Mouse (Mus musculus) lung, embryonic 15.5 days (tissue): Measurements from ENCODE around the gene Ints7. TPM values are rescaled to one million over a fixed set of nuclear protein-coding genes. Genes with fewer than 3 reads are reported as not detected.

Experiments
- ATAC-seq: fragments of 200-750 bp; cut with Nextera tagmentation; 2 replicates; pipeline ENCODE4 v1.8.0; 2017; ENCODE audit warnings: moderate number of reproducible peaks, borderline replicate concordance; ENCODE audit not compliant: low FRiP score, low TSS enrichment; ENCODE audit errors: extremely low read depth
- H3K27ac ChIP-seq: fragments of 300-500 bp; sonication (generic); 2 replicates; pipeline ENCODE4 v1.5.1; 2015; ENCODE audit warnings: moderate library complexity, mild to moderate bottlenecking, inconsistent platforms
- H3K27me3 ChIP-seq: fragments of 300-500 bp; sonication (generic); 2 replicates; pipeline ENCODE4 v1.6.1; 2015; ENCODE audit warnings: inconsistent platforms
- H3K36me3 ChIP-seq: fragments of 300-500 bp; sonication (generic); 2 replicates; pipeline ENCODE4 v1.6.1; 2015; ENCODE audit warnings: inconsistent platforms
- H3K4me1 ChIP-seq: fragments of 300-500 bp; sonication (generic); 2 replicates; pipeline ENCODE4 v1.6.1; 2015; ENCODE audit warnings: inconsistent platforms
- H3K4me2 ChIP-seq: fragments of 300-500 bp; sonication (generic); 2 replicates; pipeline ENCODE4 v1.6.1; 2015; ENCODE audit warnings: inconsistent platforms, mild to moderate bottlenecking, moderate library complexity
- H3K4me3 ChIP-seq: fragments of 300-500 bp; sonication (generic); 2 replicates; pipeline ENCODE4 v1.5.1; 2015; ENCODE audit warnings: mild to moderate bottlenecking, inconsistent platforms
- H3K9ac ChIP-seq: fragments of 300-500 bp; sonication (generic); 2 replicates; pipeline ENCODE4 v1.6.1; 2015; ENCODE audit warnings: inconsistent platforms
- H3K9me3 ChIP-seq: fragments of 300-500 bp; sonication (generic); 2 replicates; pipeline ENCODE4 v1.6.1; 2016; ENCODE audit warnings: inconsistent platforms
- WGBS: fragments of 180-500 bp; shearing (Covaris S2); methylation state at CpG from one replicate; pipeline ENCODE4 v1.1.7; 2015; 5-methylcytosine and 5-hydroxymethylcytosine counted together
- polyA plus RNA-seq: library from polyadenylated mRNA; unstranded; fragments of >200 nt; fragmentation: Nextera tagmentation; extraction: Ambion mirVana; gene quantifications from 2 replicates; pipeline ENCODE4 v1.2.1, GENCODE M21; 2015

The Ints7 gene
- polyA plus RNA-seq, 1 experiment from 2014 or later: 56.3 TPM

DNA sequence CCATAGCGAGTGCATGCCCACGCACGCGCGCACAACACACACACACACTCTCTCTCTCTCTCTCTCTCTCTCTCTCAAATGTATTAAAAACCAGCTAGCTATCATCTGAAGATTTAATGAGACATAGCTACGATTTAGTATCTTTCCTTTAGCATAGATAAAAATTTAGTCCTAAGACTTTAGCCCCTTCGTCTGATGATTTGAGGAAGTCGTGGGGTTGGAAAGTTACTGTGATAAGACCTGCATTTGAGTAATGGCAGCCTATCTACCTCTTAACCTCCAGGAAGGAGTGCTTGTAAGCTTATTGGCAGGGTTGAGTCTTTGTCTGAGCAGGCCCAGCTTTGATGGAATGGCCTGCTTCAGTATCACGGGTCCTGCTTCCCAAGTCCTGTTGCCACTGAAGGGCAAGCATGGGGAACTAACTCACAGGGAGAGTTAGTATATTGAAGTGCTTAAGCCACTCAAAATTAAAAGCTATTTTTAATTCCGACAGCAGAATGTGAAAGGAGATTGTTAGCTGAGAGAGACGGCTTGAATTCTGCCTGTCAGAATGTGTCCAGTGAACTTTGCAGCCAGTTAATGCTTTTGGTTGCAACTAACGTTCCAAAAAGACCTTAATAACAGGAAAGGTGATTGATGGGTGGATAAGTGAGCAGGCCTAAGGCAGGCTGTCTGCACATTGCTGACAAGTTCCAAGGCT lies 42.8 kb downstream of the Ints7 start:
- ATAC-seq: no peak
- H3K4me2 ChIP-seq: no peak overlapping the region
- H3K27ac ChIP-seq: no peak overlapping the region
- no peaks in the 10 kb centered on the region for H3K4me1 ChIP-seq
- H3K9ac ChIP-seq: no peak overlapping the region
- WGBS: 87% methylated on average over 12 of the region's 12 CpGs
- no peak overlapping the region for H3K4me3 ChIP-seq
- peaks cover 91% of the 10 kb centered on the region for H3K36me3 ChIP-seq
- H3K27me3 ChIP-seq: no peaks in the 10 kb centered on the region
- no peaks in the 10 kb centered on the region for H3K9me3 ChIP-seq

DNA sequence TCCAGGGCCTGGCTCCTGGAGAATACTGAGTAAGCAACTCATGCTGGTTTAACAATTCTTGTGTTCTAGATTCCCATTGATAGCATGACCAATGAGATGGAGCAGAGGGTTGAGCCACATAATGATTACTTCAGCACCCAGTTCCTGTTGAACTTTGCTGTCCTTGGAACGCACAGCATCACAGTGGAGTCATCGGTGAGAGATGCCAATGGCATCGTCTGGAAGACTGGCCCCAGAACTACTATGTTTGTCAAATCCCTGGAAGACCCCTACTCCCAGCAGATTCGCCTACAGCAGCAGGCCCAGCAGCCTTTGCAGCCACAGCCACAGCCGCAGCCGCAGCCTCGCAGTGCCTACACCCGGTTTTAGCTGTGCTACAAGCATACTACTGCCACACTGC lies 45.7 kb downstream of the Ints7 start:
- H3K4me2 ChIP-seq: no peak overlapping the region
- no peak overlapping the region for H3K9ac ChIP-seq
- peaks cover 68% of the 10 kb centered on the region for H3K36me3 ChIP-seq
- no peaks in the 10 kb centered on the region for H3K27me3 ChIP-seq
- WGBS: 94% methylated on average over 8 of the region's 8 CpGs
- no peaks in the 10 kb centered on the region for H3K9me3 ChIP-seq
- no peak for ATAC-seq
- peaks cover 6% of the 10 kb centered on the region; the same call in 1 of the 2 replicates for H3K4me1 ChIP-seq
- no peak overlapping the region for H3K27ac ChIP-seq
- H3K4me3 ChIP-seq: no peak overlapping the region

GRCm38 (mm10) chr1:191622801-191623200 lies 47.4 kb downstream of the Ints7 start:
- Histone ChIP-seq H3K9ac (no peak overlapping the region), H3K4me3 (no peak overlapping the region), H3K27me3 (no peaks in the 10 kb centered on the region), H3K9me3 (no peaks in the 10 kb centered on the region), H3K4me2 (no peak overlapping the region), H3K27ac (no peak overlapping the region), H3K4me1 (peaks cover 6% of the 10 kb centered on the region; the same call in 1 of the 2 replicates), H3K36me3 (peaks cover 52% of the 10 kb centered on the region)
- 88% methylated on average over 8 of the region's 8 CpGs for WGBS
- no peak for ATAC-seq

GRCm38 (mm10) chr1:191624492-191624891 lies 49.1 kb downstream of the Ints7 start:
- ATAC-seq: no peak

GRCm38 (mm10) chr1:191625026-191625425 lies 49.6 kb downstream of the Ints7 start:
- no peak for ATAC-seq

More at GRCm38 (mm10) chr1:191624492-191624891, 49.1 kb downstream of the Ints7 start:
- peaks cover 36% of the 10 kb centered on the region for H3K36me3 ChIP-seq
- H3K4me1 ChIP-seq: peaks cover 6% of the 10 kb centered on the region; the same call in 1 of the 2 replicates
- no peaks in the 10 kb centered on the region for H3K9me3 ChIP-seq
- H3K27ac ChIP-seq: no peak overlapping the region
- no peak overlapping the region for H3K9ac ChIP-seq
- no peak overlapping the region for H3K4me3 ChIP-seq
- no peak overlapping the region for H3K4me2 ChIP-seq
- H3K27me3 ChIP-seq: no peaks in the 10 kb centered on the region
- 56% methylated on average over 6 of the region's 6 CpGs for WGBS

GRCm38 (mm10) chr1:191625620-191626019 lies 50.2 kb downstream of the Ints7 start:
- WGBS: 20% methylated on average over 4 of the region's 4 CpGs
- H3K27me3 ChIP-seq: no peaks in the 10 kb centered on the region
- H3K36me3 ChIP-seq: peaks cover 25% of the 10 kb centered on the region
- no peak overlapping the region for H3K4me3 ChIP-seq
- ATAC-seq: no peak
- peaks cover 6% of the 10 kb centered on the region; the same call in 1 of the 2 replicates for H3K4me1 ChIP-seq
- no peaks in the 10 kb centered on the region for H3K9me3 ChIP-seq
- no peak overlapping the region for H3K4me2 ChIP-seq
- H3K9ac ChIP-seq: no peak overlapping the region
- no peak overlapping the region for H3K27ac ChIP-seq

More at GRCm38 (mm10) chr1:191625026-191625425, 49.6 kb downstream of the Ints7 start:
- WGBS: 30% methylated on average over 6 of the region's 6 CpGs
- Histone ChIP-seq H3K9ac (no peak overlapping the region), H3K4me3 (no peak overlapping the region), H3K27ac (no peak overlapping the region), H3K4me2 (no peak overlapping the region), H3K9me3 (no peaks in the 10 kb centered on the region), H3K27me3 (no peaks in the 10 kb centered on the region), H3K36me3 (peaks cover 31% of the 10 kb centered on the region), H3K4me1 (peaks cover 6% of the 10 kb centered on the region; the same call in 1 of the 2 replicates)

DNA sequence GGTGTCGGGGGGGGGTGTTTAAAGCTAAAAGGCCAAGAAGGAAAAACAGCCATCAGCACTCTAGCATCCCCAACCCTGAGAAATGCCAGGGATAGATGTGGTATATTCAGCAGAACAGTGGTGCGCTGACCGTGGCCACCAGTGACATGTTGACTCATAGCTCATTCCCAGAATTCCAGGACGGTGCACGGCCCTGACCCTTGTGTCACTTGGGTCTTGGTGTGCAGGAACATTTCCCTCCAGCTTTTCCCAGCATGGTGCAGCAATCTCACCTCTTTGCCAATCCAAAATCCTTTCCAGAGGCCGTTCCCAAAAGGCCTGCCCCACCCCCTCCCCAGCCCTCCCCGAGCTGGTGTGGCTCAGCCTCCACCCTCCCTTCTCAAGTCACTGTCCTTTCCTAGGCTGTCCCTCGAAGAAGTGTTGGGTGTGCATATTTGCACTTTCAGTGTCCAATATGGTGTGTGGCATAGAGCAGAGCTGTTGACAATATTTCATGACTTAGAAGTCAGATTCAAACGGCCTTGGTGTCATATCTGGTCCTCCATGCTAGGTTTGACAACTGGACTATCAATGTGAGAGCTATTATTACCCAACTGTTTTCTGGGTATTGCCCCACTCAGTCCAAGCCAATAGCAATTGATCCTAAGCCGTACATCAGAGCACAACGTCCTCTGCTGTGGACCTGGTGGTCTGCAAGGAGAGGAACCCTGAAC lies 53.2 kb downstream of the Ints7 start:
- no peaks in the 10 kb centered on the region for H3K36me3 ChIP-seq
- no peak overlapping the region for H3K4me3 ChIP-seq
- no peak overlapping the region for H3K9ac ChIP-seq
- no peak overlapping the region for H3K27ac ChIP-seq
- WGBS: 52% methylated on average over 11 of the region's 11 CpGs
- no peak overlapping the region for H3K4me2 ChIP-seq
- no peak for ATAC-seq
- H3K27me3 ChIP-seq: no peaks in the 10 kb centered on the region
- H3K4me1 ChIP-seq: peaks cover 6% of the 10 kb centered on the region; the same call in 1 of the 2 replicates
- no peaks in the 10 kb centered on the region for H3K9me3 ChIP-seq

- Histone ChIP-seq H3K27ac (no peak overlapping the region), H3K9me3 (no peaks in the 10 kb centered on the region), H3K27me3 (no peaks in the 10 kb centered on the region), H3K4me2 (no peak overlapping the region), H3K9ac (no peak overlapping the region), H3K4me3 (no peak overlapping the region), H3K36me3 (no peaks in the 10 kb centered on the region), H3K4me1 (peaks cover 6% of the 10 kb centered on the region; the same call in 1 of the 2 replicates)
- ATAC-seq: no peak
- WGBS: 76% methylated on average over 3 of the region's 3 CpGs
Observed at GRCm38 (mm10) chr1:191629170-191629636, 53.8 kb downstream of the Ints7 start.

DNA sequence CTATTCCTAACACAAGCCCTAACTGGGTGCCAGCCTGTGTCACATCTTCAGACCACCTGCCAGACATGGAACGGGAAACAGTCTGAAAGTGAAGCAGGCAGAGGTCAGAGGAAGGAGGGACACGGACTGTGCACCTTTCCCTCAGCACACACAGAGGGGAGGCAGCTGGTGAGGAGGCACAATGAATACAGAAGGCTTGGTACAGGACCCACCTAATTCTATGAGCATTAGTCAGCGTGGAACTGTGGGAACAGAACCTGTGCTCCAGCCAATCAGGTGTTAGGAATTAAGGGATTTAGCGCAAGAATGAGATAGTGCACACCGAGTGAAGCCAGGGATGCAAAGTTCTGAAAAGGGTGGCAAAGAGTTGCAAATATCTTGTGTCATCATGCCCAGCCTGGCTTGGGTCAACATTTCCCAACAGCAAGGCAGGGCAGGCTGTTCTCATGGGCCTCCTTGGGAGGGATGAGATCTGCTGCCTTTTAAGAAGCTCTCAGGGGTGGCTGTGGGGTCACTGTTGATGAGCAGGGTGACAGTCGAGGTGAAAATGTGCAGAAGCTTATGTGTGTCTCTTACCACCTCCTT lies 57.2 kb downstream of the Ints7 start:
- H3K9ac ChIP-seq: no peak overlapping the region
- ATAC-seq: no peak
- no peak overlapping the region for H3K4me3 ChIP-seq
- no peak overlapping the region for H3K27ac ChIP-seq
- H3K27me3 ChIP-seq: no peaks in the 10 kb centered on the region
- no peaks in the 10 kb centered on the region for H3K4me1 ChIP-seq
- no peaks in the 10 kb centered on the region for H3K36me3 ChIP-seq
- 66% methylated on average over 6 of the region's 6 CpGs for WGBS
- H3K9me3 ChIP-seq: no peaks in the 10 kb centered on the region
- no peak overlapping the region for H3K4me2 ChIP-seq

DNA sequence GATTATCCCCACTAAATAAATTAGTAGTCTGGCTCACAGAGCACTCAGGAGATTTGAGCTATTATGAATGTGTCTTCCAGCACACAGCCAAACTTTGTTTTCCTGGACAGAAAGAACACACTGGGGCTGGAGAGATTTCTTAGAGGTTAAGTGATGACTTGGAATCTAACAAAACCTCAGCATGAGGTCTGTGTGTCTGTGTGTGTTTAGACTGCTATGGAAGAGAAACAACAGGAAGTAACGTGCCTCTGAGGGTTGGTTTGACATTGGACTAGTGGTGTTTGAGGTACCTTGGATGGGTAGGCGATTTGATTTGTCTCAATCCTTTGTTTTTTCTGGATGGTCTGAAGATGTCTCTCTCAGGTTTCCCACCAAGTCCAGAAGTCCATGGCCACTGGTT lies 58.7 kb downstream of the Ints7 start:
- no peaks in the 10 kb centered on the region for H3K9me3 ChIP-seq
- H3K4me1 ChIP-seq: no peaks in the 10 kb centered on the region
- no peak overlapping the region for H3K9ac ChIP-seq
- no peaks in the 10 kb centered on the region for H3K27me3 ChIP-seq
- H3K4me2 ChIP-seq: no peak overlapping the region
- no peak for ATAC-seq
- no peak overlapping the region for H3K4me3 ChIP-seq
- H3K36me3 ChIP-seq: no peaks in the 10 kb centered on the region
- H3K27ac ChIP-seq: no peak overlapping the region
- WGBS: 69% methylated on average over 2 of the region's 2 CpGs

GRCm38 (mm10) chr1:191638404-191638803 lies 63.0 kb downstream of the Ints7 start:
- Histone ChIP-seq H3K36me3 (no peaks in the 10 kb centered on the region), H3K27ac (no peak overlapping the region), H3K4me1 (peaks cover 7% of the 10 kb centered on the region; the same call in 1 of the 2 replicates), H3K9me3 (no peaks in the 10 kb centered on the region), H3K9ac (no peak overlapping the region), H3K4me3 (no peak overlapping the region), H3K4me2 (no peak overlapping the region), H3K27me3 (no peaks in the 10 kb centered on the region)
- no peak for ATAC-seq
- 76% methylated on average over 2 of the region's 2 CpGs for WGBS
